Mouse (Mus musculus) hindbrain, embryonic 11.5 days (tissue): Measurements from ENCODE around the gene Fgfr2. TPM values are rescaled to one million over a fixed set of nuclear protein-coding genes. Genes with fewer than 3 reads are reported as not detected.

Source experiments
- ATAC-seq: fragments of 200-750 bp; cut with Nextera tagmentation; 2 replicates; pipeline ENCODE4 v1.8.0; 2017; ENCODE audit warnings: mild to moderate bottlenecking, moderate TSS enrichment, moderate library complexity; ENCODE audit not compliant: low FRiP score
- DNase-seq: peaks from one replicate; pipeline ENCODE4 v3.0.0-alpha.2; 2015; ENCODE audit warnings: low spot score
- H3K27ac ChIP-seq: fragments of 300-500 bp; sonication (generic); 2 replicates; pipeline ENCODE4 v1.5.1; 2014; ENCODE audit warnings: mild to moderate bottlenecking, low read depth, low read length
- H3K27me3 ChIP-seq: fragments of 300-500 bp; sonication (generic); 2 replicates; pipeline ENCODE4 v1.6.1; 2014; ENCODE audit warnings: mild to moderate bottlenecking, low read length, moderate library complexity, mixed read lengths; ENCODE audit not compliant: control insufficient read depth, insufficient read depth
- H3K36me3 ChIP-seq: fragments of 300-500 bp; sonication (generic); 2 replicates; pipeline ENCODE4 v1.6.1; 2014; ENCODE audit warnings: mild to moderate bottlenecking, low read length, moderate library complexity, mixed read lengths; ENCODE audit not compliant: control insufficient read depth, insufficient read depth
- H3K4me1 ChIP-seq: fragments of 300-500 bp; sonication (generic); replicated peaks from 2 replicates; pipeline ENCODE4 v1.6.1; 2014; ENCODE audit warnings: low read length, mixed read lengths; ENCODE audit not compliant: control insufficient read depth, insufficient read depth
- H3K4me2 ChIP-seq: fragments of 300-500 bp; sonication (generic); replicated peaks from 2 replicates; pipeline ENCODE4 v1.6.1; 2014; ENCODE audit warnings: mild to moderate bottlenecking, low read depth, low read length
- H3K4me3 ChIP-seq: fragments of 300-500 bp; sonication (generic); 2 replicates; pipeline ENCODE4 v1.5.1; 2014; ENCODE audit warnings: low read depth, low read length
- H3K9ac ChIP-seq: fragments of 300-500 bp; sonication (generic); 2 replicates; pipeline ENCODE4 v1.6.1; 2014; ENCODE audit warnings: low read depth, low read length
- H3K9me3 ChIP-seq: fragments of 300-500 bp; sonication (generic); 2 replicates; pipeline ENCODE4 v1.6.1; 2016; ENCODE audit warnings: low read length; ENCODE audit not compliant: control insufficient read depth
- WGBS: fragments of 180-500 bp; shearing (Covaris S2); extraction: QIAGEN DNeasy Blood & Tissue Kit; methylation state at CpG from one replicate; pipeline ENCODE4 v1.1.7; 2014; 5-methylcytosine and 5-hydroxymethylcytosine counted together
- polyA plus RNA-seq: library from polyadenylated mRNA; unstranded; fragments of >200 nt; fragmentation: Nextera tagmentation; extraction: Ambion mirVana; gene quantifications from 2 replicates; pipeline ENCODE4 v1.2.1, GENCODE M21; 2014

Gene Fgfr2
- polyA plus RNA-seq, 1 experiment from 2014 or later, result 71.3 TPM

DNA sequence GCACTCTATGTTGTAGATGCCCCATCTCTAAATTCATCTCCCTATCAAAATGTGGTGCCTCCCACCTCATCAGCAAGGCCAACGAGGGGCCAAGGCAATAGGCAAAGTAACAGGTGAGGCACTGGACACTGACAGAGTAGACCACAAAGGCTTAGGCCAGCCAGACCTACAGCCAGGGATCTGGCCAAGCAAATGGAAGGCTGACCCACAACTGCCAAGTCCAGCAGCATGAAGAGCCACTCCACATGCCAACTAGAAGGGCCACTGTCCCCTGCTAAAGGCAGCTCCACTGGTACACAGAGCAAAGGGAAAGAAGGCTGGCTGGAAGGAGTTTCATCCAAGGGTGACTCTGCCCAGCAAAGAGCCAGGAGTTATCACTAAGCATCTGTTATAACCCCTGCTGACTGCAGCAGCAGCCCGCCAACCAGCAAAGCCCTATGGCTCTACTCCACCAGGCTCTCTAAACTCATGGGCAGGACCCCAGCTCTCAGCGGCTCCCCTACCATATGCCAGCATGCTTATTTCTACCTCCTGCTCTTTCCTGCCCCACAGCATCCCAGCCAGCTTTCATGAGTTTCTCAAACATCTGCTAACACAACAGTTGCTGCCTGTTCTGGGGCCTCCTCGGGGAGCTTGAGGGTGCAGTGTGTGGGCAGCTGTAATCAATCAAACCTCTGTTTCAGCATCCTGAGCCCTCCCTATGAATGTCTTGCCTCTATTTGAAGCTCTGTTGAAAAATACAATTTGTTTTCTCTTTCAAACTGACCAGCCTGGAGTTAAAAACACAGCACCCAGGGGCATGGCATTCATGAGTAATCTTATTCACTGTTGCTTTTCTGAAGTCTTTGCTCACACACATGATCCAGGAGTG lies 369.4 kb downstream of the Fgfr2 start:
- Histone ChIP-seq H3K4me1 (peaks cover 11% of the 10 kb centered on the region), H3K27me3 (no peaks in the 10 kb centered on the region), H3K9me3 (no peaks in the 10 kb centered on the region), H3K27ac (peak overlapping the region; percentile 70), H3K9ac (no peak overlapping the region), H3K4me3 (no peak overlapping the region), H3K4me2 (no peak overlapping the region), H3K36me3 (no peaks in the 10 kb centered on the region)
- 51% methylated on average over 4 of the region's 4 CpGs for WGBS
- peak; percentile 31 for DNase-seq
- peak; percentile 33; the same call in 1 of the 2 replicates for ATAC-seq

DNA sequence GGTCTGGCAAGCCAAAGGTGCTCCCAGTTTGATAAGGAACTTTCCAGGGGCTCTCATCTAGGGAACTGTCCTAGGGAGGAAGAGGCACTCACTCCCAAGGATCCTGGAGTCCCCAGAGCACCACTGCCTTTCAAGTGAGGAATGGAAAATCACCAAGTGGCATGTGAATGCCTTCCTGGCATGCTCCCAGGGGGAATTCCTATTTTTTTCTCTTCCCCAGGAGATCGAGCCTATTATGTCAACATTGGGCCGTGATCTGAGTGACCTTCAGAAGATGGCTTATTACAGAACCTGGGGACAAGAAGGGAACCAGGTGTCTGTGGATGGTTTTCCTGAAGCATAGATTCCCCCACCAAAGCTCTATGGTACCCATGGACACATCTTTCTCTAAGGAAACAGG lies 371.4 kb downstream of the Fgfr2 start:
- H3K9ac ChIP-seq, result no peak overlapping the region

DNA sequence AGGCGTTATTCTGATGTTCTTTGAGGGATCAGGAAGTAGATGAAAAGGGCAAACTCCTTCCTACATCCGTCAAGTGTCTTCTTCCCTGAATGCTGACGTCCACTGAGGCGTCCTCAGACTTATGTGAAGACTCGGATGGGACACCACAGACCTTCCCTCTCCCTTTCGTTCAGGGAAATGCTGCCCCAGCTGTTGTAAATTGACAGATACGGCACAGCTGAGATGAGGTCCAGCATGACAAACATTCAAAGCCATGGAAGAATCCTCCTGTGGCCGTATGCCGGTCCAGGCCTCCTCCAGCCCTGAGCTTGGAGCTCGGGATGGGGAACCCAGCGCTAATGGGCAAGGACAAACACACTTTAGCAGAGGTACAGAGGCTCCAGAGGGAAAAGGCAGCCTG lies 373.6 kb downstream of the Fgfr2 start:
- DNase-seq, result no peak
- peaks cover 7% of the 10 kb centered on the region for H3K4me1 ChIP-seq
- no peak overlapping the region for H3K9ac ChIP-seq
- no peak for ATAC-seq
- H3K9me3 ChIP-seq, result no peaks in the 10 kb centered on the region
- no peaks in the 10 kb centered on the region for H3K27me3 ChIP-seq
- H3K4me2 ChIP-seq, result no peak overlapping the region
- no peak overlapping the region for H3K4me3 ChIP-seq
- no peaks in the 10 kb centered on the region for H3K36me3 ChIP-seq
- 90% methylated on average over 11 of the region's 11 CpGs for WGBS
- H3K27ac ChIP-seq, result no peak overlapping the region

More for the DNA sequence above, 371.4 kb downstream of the Fgfr2 start:
- 76% methylated on average over 2 of the region's 2 CpGs for WGBS
- H3K4me1 ChIP-seq, result peaks cover 11% of the 10 kb centered on the region
- DNase-seq (no peak), ATAC-seq (no peak)
- no peaks in the 10 kb centered on the region for H3K27me3 ChIP-seq
- H3K9me3 ChIP-seq, result no peaks in the 10 kb centered on the region
- no peaks in the 10 kb centered on the region for H3K36me3 ChIP-seq
- no peak overlapping the region for H3K4me3 ChIP-seq
- no peak overlapping the region for H3K4me2 ChIP-seq
- no peak overlapping the region for H3K27ac ChIP-seq

DNA sequence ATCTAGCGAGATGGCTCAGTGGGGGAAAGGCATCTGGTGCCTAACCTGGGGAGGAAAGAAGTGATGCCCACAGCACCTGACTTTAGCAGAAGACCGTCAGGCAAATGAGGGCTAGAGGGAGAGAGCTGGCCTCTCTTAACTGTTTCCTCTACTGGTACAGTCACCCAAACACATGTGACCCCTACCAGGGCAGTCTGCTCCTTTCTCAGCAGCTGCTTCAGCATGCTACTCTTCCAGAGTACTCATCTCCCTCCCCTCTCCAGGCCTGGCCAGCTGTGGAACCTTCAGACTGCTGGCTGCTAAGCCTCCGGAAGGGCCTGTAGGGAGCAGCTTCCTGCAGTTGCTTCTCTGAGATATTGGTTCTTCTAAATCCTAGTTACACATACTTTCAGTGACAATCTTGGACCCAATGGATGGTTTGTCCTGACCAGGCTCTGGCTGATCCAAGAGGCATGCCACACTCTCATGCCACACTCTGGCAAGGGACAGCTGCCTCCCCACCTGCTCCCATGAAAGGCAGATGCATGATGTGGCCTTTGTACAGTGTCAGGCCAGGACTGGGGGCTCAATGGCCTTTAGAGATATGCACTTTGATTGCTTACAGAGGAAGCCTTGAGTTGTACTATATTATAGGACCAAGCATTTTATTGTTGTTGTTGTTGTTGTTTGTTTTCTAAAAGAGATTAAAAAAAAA lies 374.9 kb downstream of the Fgfr2 start:
- Histone ChIP-seq H3K4me1 (no peaks in the 10 kb centered on the region), H3K9ac (no peak overlapping the region), H3K27me3 (no peaks in the 10 kb centered on the region), H3K36me3 (no peaks in the 10 kb centered on the region), H3K4me3 (no peak overlapping the region), H3K9me3 (no peaks in the 10 kb centered on the region), H3K27ac (no peak overlapping the region), H3K4me2 (no peak overlapping the region)
- ATAC-seq (no peak), DNase-seq (no peak)
- WGBS, result 83% methylated on average over 3 of the region's 3 CpGs

DNA sequence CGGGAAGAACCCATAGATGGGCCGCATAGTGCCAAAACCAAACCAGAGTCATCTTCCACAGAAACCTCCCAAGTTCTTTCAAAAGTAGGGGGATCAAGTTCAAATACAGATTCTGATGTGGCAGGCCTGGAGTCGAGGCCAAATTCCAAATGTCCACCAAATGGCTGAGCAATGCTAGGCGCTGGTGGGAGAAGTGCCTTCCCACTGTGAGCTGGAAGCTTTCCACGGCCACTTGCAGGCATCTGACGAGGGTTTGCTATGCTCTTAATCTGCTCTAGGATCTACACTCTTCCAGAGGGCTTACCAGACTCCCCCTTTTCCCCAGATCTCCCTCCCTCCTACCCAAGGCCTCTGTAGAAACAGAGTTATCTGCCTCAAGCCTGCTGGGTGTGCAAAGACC lies 376.1 kb downstream of the Fgfr2 start:
- Histone ChIP-seq H3K4me2 (no peak overlapping the region), H3K27ac (no peak overlapping the region), H3K27me3 (no peaks in the 10 kb centered on the region), H3K4me1 (no peaks in the 10 kb centered on the region), H3K4me3 (no peak overlapping the region), H3K9ac (no peak overlapping the region), H3K36me3 (no peaks in the 10 kb centered on the region), H3K9me3 (no peaks in the 10 kb centered on the region)
- WGBS, result 83% methylated on average over 6 of the region's 6 CpGs
- ATAC-seq (no peak), DNase-seq (no peak)

DNA sequence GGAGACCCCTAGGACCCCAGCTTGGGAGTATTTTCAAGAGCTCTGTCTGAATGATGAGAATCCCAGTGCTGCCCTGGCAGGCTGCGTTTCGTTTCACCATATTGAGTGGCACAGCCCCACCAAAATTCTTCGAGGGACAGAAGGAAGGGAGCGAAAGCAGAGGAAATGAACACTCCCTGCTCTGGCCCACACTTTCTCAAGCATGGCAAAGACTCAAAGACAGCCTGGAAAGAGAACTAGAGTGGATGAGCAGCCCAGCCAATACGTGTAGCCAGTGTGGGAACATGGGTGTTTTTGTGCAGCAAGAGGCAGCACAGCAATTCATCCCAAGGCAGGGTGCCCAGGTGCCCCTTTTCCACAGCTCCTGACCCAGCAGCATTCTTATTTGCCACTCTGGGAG lies 380.2 kb downstream of the Fgfr2 start:
- Histone ChIP-seq H3K36me3 (no peaks in the 10 kb centered on the region), H3K4me3 (no peak overlapping the region), H3K4me1 (no peaks in the 10 kb centered on the region), H3K27ac (no peak overlapping the region), H3K4me2 (no peak overlapping the region), H3K27me3 (no peaks in the 10 kb centered on the region), H3K9ac (no peak overlapping the region), H3K9me3 (no peaks in the 10 kb centered on the region)
- no peak for DNase-seq
- no peak for ATAC-seq
- 87% methylated on average over 5 of the region's 5 CpGs for WGBS

DNA sequence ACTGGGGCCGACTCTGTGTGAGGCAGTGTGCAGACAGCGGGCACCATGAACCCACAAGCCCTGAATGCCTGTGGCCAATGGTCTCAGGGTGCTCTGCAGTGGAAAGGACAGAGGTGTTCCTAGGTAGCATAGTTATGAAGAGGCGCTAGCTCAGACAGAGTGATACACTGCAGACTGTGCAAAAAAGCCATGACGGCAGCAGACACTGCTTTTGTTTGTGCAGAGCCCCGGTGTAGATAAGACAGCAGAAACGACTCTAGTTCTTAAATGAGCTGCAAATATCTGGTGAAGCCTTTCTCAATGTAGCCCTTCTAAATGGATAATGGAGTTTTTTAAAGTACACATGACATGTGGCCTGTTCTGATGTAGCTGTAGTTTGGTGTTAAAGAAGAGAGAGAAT lies 383.3 kb downstream of the Fgfr2 start:
- 89% methylated on average over 6 of the region's 6 CpGs for WGBS
- no peak for ATAC-seq
- no peak for DNase-seq
- no peak overlapping the region for H3K9ac ChIP-seq
- H3K4me1 ChIP-seq, result 0 out of 2 replicates have a peak, but pooled peaks cover 2% of the 10 kb centered on the region
- no peaks in the 10 kb centered on the region for H3K36me3 ChIP-seq
- no peak overlapping the region for H3K4me2 ChIP-seq
- H3K27me3 ChIP-seq, result no peaks in the 10 kb centered on the region
- H3K9me3 ChIP-seq, result no peaks in the 10 kb centered on the region
- no peak overlapping the region for H3K4me3 ChIP-seq
- no peak overlapping the region for H3K27ac ChIP-seq

DNA sequence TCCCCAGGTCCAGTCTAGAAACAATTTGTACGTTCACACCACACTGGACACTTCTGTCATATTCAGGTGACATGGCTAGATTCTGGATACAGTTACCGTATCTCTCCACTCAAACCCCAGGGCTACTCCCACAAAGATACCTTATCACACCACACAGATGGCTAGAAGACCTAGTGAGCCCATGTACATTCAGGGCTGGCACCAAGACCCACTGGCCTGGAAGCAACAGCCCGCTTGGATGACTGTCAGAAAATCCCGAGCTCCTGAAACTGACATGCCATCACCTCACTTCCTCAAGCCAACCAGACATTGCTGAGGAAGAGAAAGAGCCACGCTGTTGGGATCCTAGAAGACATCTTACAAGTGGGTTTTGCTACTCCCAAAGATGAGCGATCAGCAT lies 384.3 kb downstream of the Fgfr2 start:
- Histone ChIP-seq H3K27ac (no peak overlapping the region), H3K36me3 (no peaks in the 10 kb centered on the region), H3K4me1 (peaks cover 6% of the 10 kb centered on the region), H3K9me3 (no peaks in the 10 kb centered on the region), H3K4me2 (no peak overlapping the region), H3K9ac (no peak overlapping the region), H3K4me3 (no peak overlapping the region), H3K27me3 (no peaks in the 10 kb centered on the region)
- DNase-seq (no peak), ATAC-seq (no peak)
- 93% methylated on average over 6 of the region's 6 CpGs for WGBS
